Mouse (Mus musculus) limb, embryonic 11.5 days (tissue): ENCODE data around the gene 4933406M09Rik. TPM values are rescaled to one million over a fixed set of nuclear protein-coding genes. Genes with fewer than 3 reads are reported as not detected.
A peak's percentile ranks its signal among the peaks of the same experiment; 100 is the strongest.

ENCODE experiments used
- ATAC-seq: fragments of 200-750 bp; cut with Nextera tagmentation; 2 replicates; pipeline ENCODE4 v1.8.0; 2017; ENCODE audit warnings: low read depth; ENCODE audit not compliant: insufficient number of reproducible peaks, low FRiP score, low TSS enrichment
- DNase-seq: peaks from one replicate; pipeline ENCODE4 v3.0.0-alpha.2; 2015; ENCODE audit warnings: low spot score
- H3K27ac ChIP-seq: fragments of 300-500 bp; sonication (generic); replicated peaks from 2 replicates; pipeline ENCODE4 v1.5.1; 2014; ENCODE audit warnings: low read depth, mild to moderate bottlenecking, low read length
- H3K27me3 ChIP-seq: fragments of 300-500 bp; sonication (generic); 2 replicates; pipeline ENCODE4 v1.6.1; 2014; ENCODE audit warnings: mild to moderate bottlenecking, low read length, mixed read lengths; ENCODE audit not compliant: control insufficient read depth, insufficient read depth
- H3K36me3 ChIP-seq: fragments of 300-500 bp; sonication (generic); 2 replicates; pipeline ENCODE4 v1.6.1; 2014; ENCODE audit warnings: mild to moderate bottlenecking, low read length, moderate library complexity, mixed read lengths; ENCODE audit not compliant: control insufficient read depth, insufficient read depth
- H3K4me1 ChIP-seq: fragments of 300-500 bp; sonication (generic); 2 replicates; pipeline ENCODE4 v1.6.1; 2014; ENCODE audit warnings: low read length, mixed read lengths; ENCODE audit not compliant: control insufficient read depth, insufficient read depth
- H3K4me2 ChIP-seq: fragments of 300-500 bp; sonication (generic); 2 replicates; pipeline ENCODE4 v1.6.1; 2014; ENCODE audit warnings: low read depth, mild to moderate bottlenecking, moderate library complexity; ENCODE audit not compliant: severe bottlenecking
- H3K4me3 ChIP-seq: fragments of 300-500 bp; sonication (generic); 2 replicates; pipeline ENCODE4 v1.5.1; 2014; ENCODE audit warnings: low read depth, low read length
- H3K9ac ChIP-seq: fragments of 300-500 bp; sonication (generic); 2 replicates; pipeline ENCODE4 v1.6.1; 2014; ENCODE audit warnings: mild to moderate bottlenecking, low read length
- H3K9me3 ChIP-seq: fragments of 300-500 bp; sonication (generic); 2 replicates; pipeline ENCODE4 v1.6.1; 2016; ENCODE audit warnings: low read length; ENCODE audit not compliant: control insufficient read depth
- WGBS: fragments of 180-500 bp; shearing (Covaris S2); extraction: QIAGEN DNeasy Blood & Tissue Kit; methylation state at CpG from one replicate; pipeline ENCODE4 v1.1.7; 2014; 5-methylcytosine and 5-hydroxymethylcytosine counted together
- polyA plus RNA-seq: library from polyadenylated mRNA; unstranded; fragments of >200 nt; fragmentation: Nextera tagmentation; extraction: Ambion mirVana; gene quantifications from 2 replicates; pipeline ENCODE4 v1.2.1, GENCODE M21; 2014

4933406M09Rik gene
- polyA plus RNA-seq, 1 experiment from 2014 or later = not detected

DNA sequence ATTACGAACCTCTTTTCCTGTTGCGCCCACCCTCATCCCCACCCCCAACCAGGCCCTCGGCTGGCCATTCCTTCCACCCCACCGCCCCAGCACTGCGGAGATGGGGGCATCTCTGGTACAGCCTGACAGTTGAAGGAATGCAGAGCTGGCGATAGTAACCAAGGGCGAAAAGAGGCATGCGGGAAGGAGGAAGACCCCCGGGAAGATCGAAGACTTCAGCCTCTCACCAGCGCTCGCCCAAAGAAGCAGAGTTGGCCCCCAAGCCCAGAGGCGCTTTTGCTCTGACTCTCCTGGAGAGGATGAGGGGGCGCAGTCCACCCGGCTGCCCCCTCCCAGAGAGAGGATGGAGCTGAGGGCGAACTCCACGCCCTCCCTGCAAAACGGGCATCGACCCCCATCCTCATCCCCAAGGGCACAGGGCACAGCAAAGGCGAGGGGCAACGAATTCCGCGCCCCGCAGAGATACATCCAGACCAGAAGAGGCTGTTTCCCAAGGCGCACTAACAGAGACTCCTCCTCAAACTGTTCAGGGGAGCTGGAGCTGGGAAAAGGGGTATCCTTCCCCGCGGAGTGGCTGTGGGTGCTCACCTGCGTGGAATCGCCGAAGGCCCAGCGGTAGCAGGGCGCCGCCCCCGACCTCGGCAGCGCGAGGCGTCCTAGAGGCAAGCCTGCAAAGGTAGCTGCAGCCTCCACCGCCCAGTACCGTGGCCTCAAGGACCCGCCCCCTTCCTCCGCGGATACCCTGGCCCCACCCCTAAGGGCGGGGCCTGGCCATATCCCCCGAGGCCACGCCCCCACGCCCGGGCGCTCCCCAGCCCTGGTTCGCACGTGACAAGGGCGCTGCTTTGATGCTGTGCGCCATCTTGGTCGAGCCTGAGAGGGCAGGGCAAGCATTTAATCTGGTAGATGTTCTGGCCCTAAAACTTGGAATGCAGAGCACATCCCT is 41.5 kb upstream of the 4933406M09Rik start:
- Histone ChIP-seq H3K4me3 (peak overlapping the region; percentile 34), H3K4me2 (peak overlapping the region; percentile 96), H3K27me3 (no peaks in the 10 kb centered on the region), H3K4me1 (peaks cover 3% of the 10 kb centered on the region; the same call in 1 of the 2 replicates), H3K9ac (peak overlapping the region; percentile 38), H3K9me3 (no peaks in the 10 kb centered on the region), H3K27ac (no peak overlapping the region), H3K36me3 (peaks cover 8% of the 10 kb centered on the region; the same call in 1 of the 2 replicates)
- ATAC-seq (peak; percentile 93), DNase-seq (peak; percentile 96)
- 1% methylated on average over 50 of the region's 54 CpGs for WGBS

DNA sequence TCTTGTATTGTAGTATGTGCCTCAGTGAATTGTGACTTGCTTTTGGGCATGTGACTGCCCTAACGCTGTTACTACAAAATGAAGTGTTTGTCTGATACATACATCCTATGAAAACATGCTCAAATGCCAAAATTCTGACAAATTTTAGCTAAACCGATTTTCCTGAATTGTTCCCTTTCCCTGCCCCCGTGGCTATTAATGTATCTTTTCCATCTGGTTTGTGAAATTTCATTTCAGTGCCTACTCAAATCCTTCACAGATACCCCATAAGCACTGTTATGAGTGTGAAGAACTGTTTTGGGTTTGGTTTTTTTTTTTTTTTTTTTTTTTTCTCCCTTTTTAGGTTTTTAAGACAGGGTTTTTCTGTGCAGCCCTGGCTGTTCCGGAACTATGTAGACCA is 40.7 kb upstream of the 4933406M09Rik start:
- DNase-seq = no peak
- no peak overlapping the region for H3K27ac ChIP-seq
- 81% methylated on average over 4 of the region's 4 CpGs for WGBS

DNA sequence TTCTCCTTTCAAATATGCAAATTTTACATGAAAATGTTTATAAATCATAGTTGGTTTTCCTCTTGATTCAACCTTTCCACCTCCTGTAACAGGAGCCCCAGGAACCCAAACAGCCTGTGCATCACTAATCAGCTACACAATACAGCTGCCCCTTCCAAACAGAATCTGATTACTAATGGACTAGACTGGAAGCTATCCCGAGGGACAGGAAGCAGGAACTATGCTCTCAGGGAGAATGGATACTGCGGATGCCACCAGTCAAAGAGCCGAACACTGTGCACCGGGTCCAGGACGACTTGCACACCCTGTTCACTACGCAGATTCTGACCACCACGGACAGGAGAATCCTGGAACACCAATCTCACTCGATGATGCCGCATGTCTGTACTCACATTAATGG is 37.9 kb upstream of the 4933406M09Rik start:
- no peak overlapping the region for H3K4me2 ChIP-seq
- H3K9me3 ChIP-seq = no peaks in the 10 kb centered on the region
- peaks cover 18% of the 10 kb centered on the region; the same call in 1 of the 2 replicates for H3K36me3 ChIP-seq
- no peak overlapping the region for H3K4me3 ChIP-seq
- no peaks in the 10 kb centered on the region for H3K27me3 ChIP-seq
- 89% methylated on average over 9 of the region's 9 CpGs for WGBS
- DNase-seq (no peak), ATAC-seq (no peak)
- no peak overlapping the region for H3K9ac ChIP-seq
- no peak overlapping the region for H3K27ac ChIP-seq
- peaks cover 3% of the 10 kb centered on the region; the same call in 1 of the 2 replicates for H3K4me1 ChIP-seq

More for the DNA sequence above, 40.7 kb upstream of the 4933406M09Rik start:
- Histone ChIP-seq H3K9me3 (no peaks in the 10 kb centered on the region), H3K4me3 (no peak overlapping the region), H3K27me3 (no peaks in the 10 kb centered on the region), H3K36me3 (peaks cover 10% of the 10 kb centered on the region; the same call in 1 of the 2 replicates), H3K4me1 (peaks cover 3% of the 10 kb centered on the region; the same call in 1 of the 2 replicates), H3K9ac (no peak overlapping the region), H3K4me2 (peak overlapping the region; percentile 96; the same call in 1 of the 2 replicates)
- peak; percentile 48; the same call in 1 of the 2 replicates for ATAC-seq

DNA sequence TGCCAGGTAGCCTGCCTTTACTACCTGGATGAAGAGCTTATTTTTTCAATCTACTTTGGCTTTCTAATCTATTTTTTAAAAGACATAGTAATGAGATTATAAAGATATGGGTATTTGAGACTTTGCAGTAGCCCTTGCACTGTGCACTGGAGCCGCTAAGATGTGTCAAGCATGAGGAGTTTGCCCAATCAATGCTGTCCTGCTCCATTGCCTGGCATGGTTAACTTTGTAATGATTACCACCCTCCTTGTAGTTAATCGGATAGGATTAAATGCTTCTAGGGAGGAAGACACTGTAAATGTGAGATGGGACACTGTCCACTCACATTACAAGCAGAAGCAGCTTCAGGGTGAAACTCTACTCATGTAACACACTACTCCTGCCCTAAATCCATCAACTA is 32.4 kb upstream of the 4933406M09Rik start:
- WGBS = 98% methylated on average over 2 of the region's 2 CpGs
- H3K27ac ChIP-seq = no peak overlapping the region
- H3K4me2 ChIP-seq = no peak overlapping the region
- no peak for DNase-seq
- no peaks in the 10 kb centered on the region for H3K9me3 ChIP-seq
- no peak overlapping the region for H3K9ac ChIP-seq
- no peak overlapping the region for H3K4me3 ChIP-seq
- H3K27me3 ChIP-seq = no peaks in the 10 kb centered on the region
- ATAC-seq = no peak
- peaks cover 30% of the 10 kb centered on the region for H3K36me3 ChIP-seq
- no peaks in the 10 kb centered on the region for H3K4me1 ChIP-seq

DNA sequence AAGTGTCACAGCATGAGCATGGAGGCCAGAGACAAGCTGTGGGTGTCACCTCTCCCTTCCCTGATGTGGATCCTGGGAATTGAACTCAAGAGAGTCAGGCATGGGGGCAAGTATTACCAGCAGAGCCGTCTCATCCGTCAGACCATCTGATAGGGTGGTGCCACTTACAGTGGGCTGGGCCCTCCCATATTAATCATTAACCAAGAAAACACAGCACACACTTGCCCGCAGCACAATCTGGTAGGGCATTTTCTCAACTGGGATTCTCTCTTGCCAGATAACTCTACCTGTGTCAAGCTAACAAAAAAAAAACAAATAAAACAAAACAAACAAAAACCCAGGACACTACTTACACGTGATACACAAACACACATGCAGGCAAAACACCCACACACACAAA is 28.3 kb upstream of the 4933406M09Rik start:
- Histone ChIP-seq H3K27ac (no peak overlapping the region), H3K4me2 (no peak overlapping the region), H3K27me3 (no peaks in the 10 kb centered on the region), H3K9ac (no peak overlapping the region), H3K4me3 (no peak overlapping the region), H3K36me3 (peaks cover 27% of the 10 kb centered on the region), H3K9me3 (no peaks in the 10 kb centered on the region), H3K4me1 (0 out of 2 replicates have a peak, but pooled peaks cover 6% of the 10 kb centered on the region)
- DNase-seq (no peak), ATAC-seq (no peak)
- WGBS = 95% methylated on average over 4 of the region's 4 CpGs

DNA sequence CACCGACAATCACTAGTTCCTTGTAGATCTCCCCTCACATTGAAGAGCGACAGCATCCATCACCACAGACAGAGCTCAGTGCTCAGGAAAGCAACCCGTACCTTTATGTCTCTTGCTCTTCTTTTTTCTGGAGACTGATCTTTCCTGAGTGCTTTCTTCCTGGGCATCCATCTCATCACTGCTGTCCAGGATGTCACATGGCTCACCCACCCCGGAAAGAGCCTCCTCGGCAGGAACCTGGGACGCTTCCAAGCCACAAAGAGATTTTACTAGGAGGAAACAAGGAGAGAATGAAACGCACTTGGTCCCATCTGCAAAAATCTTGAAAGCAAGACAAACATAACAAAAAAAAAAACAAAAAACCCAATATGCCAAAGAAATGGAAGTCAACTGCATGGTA is 25.1 kb upstream of the 4933406M09Rik start:
- no peaks in the 10 kb centered on the region for H3K27me3 ChIP-seq
- H3K4me2 ChIP-seq = peak overlapping the region; percentile 76
- peaks cover 16% of the 10 kb centered on the region for H3K36me3 ChIP-seq
- 0 out of 2 replicates have a peak, but pooled peaks cover 6% of the 10 kb centered on the region for H3K4me1 ChIP-seq
- H3K4me3 ChIP-seq = peak overlapping the region; percentile 80
- no peak for ATAC-seq
- no peaks in the 10 kb centered on the region for H3K9me3 ChIP-seq
- H3K9ac ChIP-seq = no peak overlapping the region; the same call in 1 of the 2 replicates
- no peak overlapping the region for H3K27ac ChIP-seq
- 81% methylated on average over 7 of the region's 7 CpGs for WGBS
- DNase-seq = no peak

DNA sequence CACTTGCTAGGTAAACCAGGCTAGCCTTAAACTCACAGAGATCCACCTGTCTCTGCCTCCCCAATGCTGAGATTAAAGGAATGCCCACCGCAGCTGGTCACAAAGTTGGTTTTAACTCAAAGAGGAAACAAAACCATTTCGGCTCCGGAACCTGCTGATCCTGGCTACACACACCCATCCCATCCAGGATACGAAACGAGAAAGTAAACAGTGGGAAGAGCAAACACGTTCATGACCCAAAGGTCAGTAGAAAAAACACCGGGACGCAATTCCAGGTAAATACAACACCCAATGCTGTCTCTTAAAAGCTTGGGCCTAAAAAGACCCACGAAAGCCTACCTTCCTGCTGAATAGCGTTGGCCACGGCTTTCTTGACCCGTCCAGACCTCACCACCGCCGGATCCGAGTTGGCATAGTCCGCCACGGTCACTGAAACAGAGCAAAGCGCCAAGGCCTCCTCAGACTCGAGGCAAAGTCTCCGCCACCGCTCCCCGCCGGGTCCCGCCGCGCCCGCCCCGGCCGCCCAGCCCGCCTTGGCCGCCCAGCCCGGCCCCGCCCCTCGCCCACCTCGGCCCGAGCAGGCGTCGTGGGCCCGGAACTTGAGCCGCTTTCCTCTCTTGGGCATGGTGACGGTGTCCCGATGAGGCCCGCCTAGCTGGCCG is 24.4 kb upstream of the 4933406M09Rik start:
- peak overlapping the region; percentile 76 for H3K4me2 ChIP-seq
- peaks cover 10% of the 10 kb centered on the region for H3K36me3 ChIP-seq
- 0 out of 2 replicates have a peak, but pooled peaks cover 6% of the 10 kb centered on the region for H3K4me1 ChIP-seq
- under 1% methylated on average over 44 of the region's 44 CpGs for WGBS
- H3K27me3 ChIP-seq = no peaks in the 10 kb centered on the region
- peak overlapping the region; percentile 80 for H3K4me3 ChIP-seq
- H3K9me3 ChIP-seq = no peaks in the 10 kb centered on the region
- peak overlapping the region; percentile 95 for H3K9ac ChIP-seq
- ATAC-seq (peak; percentile 55), DNase-seq (no peak)
- H3K27ac ChIP-seq = 0 out of 2 replicates have a peak overlapping the region, but pooled peaks have one; percentile 18

DNA sequence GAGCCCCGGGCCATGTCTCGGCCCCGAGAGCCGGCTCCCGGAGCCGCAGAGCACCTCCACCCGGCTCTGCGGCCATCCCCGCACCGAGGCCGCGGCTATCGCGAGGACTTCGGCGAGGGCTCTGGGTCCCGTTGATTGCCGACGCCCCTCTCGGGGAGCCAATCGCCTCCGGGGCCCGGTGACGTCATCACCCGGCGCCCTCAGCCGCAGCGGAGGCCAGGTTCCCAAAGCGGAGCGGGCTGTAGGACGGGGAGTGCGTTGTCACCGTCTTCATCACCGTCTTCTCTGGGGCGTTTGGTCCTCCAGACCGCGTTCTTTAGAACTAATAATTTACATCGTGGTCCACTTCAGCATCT is 23.9 kb upstream of the 4933406M09Rik start, which contains the start of gene Tmem183a:
TSS of gene Tmem183a (minus strand) at position 123 of the 356 bp plus-strand sequence.
- 0% methylated on average over 38 of the region's 38 CpGs for WGBS

More for the DNA sequence above, 23.9 kb upstream of the 4933406M09Rik start, which contains the start of gene Tmem183a:
- peaks cover 10% of the 10 kb centered on the region for H3K36me3 ChIP-seq
- DNase-seq (peak; percentile 98), ATAC-seq (peak; percentile 96)
- H3K4me2 ChIP-seq = peak within 1 kb of the TSS; percentile 76
- H3K9me3 ChIP-seq = no peaks in the 10 kb centered on the region
- H3K27me3 ChIP-seq = no peaks in the 10 kb centered on the region
- H3K4me3 ChIP-seq = peak within 1 kb of the TSS; percentile 80
- peak within 1 kb of the TSS; percentile 95 for H3K9ac ChIP-seq
- H3K4me1 ChIP-seq = 0 out of 2 replicates have a peak, but pooled peaks cover 6% of the 10 kb centered on the region
- H3K27ac ChIP-seq = 0 out of 2 replicates have a peak within 1 kb of the TSS, but pooled peaks have one; percentile 18
